Mouse (Mus musculus) lung, adult 2 months (tissue): Measurements from ENCODE around the gene Adh1.

Experiments used
- CTCF ChIP-seq: fragments of 200-500 bp; IDR thresholded peaks from 2 replicates; pipeline ENCODE4 v1.5.1; 2011; ENCODE audit warnings: mild to moderate bottlenecking, low read length, control low read depth; ENCODE audit not compliant: insufficient read depth
- POLR2A ChIP-seq: fragments of 200-500 bp; IDR thresholded peaks from 2 replicates; pipeline ENCODE4 v1.6.1; 2011; ENCODE audit warnings: low read depth, mild to moderate bottlenecking, control low read depth, low read length, borderline replicate concordance; ENCODE audit errors: extremely low read depth

GRCm38 (mm10) chr3:138306290-138306683 is 45.5 kb downstream of the Adh1 start:
- TF ChIP-seq CTCF (no peak), POLR2A (no peak)
